Mouse (Mus musculus): Measurements from ENCODE around the gene Dus3l.

Gene Dus3l

GRCm38 (mm10) chr17:56764474-56765354, at the start of gene Dus3l:
Gene Dus3l (plus strand): TSS chr17:56764757.
- peak; percentile 83 for DNase-seq (ENCODE audit: low spot score)

- no peak for DNase-seq (ENCODE audit: low spot score)
These were observed 49.2 kb upstream of the Dus3l start for GRCm38 (mm10) chr17:56715360-56715759.

- DNase-seq (ENCODE audit: low spot score) = no peak
These were observed 48.5 kb upstream of the Dus3l start for GRCm38 (mm10) chr17:56715914-56716654.

- peak; percentile 97 for DNase-seq (ENCODE audit: low spot score)
These were observed 47.7 kb upstream of the Dus3l start for GRCm38 (mm10) chr17:56716655-56717362.

GRCm38 (mm10) chr17:56717363-56718058, 47.0 kb upstream of the Dus3l start, which contains the start of the genes Ndufa11 and Vmac:
Gene Ndufa11 (plus strand): TSS chr17:56717767.
Gene Vmac (minus strand): TSS chr17:56718022.
- DNase-seq (ENCODE audit: low spot score) = peak; percentile 89

GRCm38 (mm10) chr17:56722441-56722840, 42.1 kb upstream of the Dus3l start:
- DNase-seq (ENCODE audit: low spot score) = no peak

GRCm38 (mm10) chr17:56723419-56724161, 41.0 kb upstream of the Dus3l start:
- no peak for DNase-seq (ENCODE audit: low spot score)

GRCm38 (mm10) chr17:56727029-56727649, 37.4 kb upstream of the Dus3l start:
- DNase-seq (ENCODE audit: low spot score) = no peak

GRCm38 (mm10) chr17:56727659-56728058, 36.9 kb upstream of the Dus3l start:
- no peak for DNase-seq (ENCODE audit: low spot score)

- DNase-seq (ENCODE audit: low spot score) = no peak
These were observed 36.4 kb upstream of the Dus3l start for GRCm38 (mm10) chr17:56728117-56728516.

- DNase-seq (ENCODE audit: low spot score) = no peak
These were observed 35.4 kb upstream of the Dus3l start for GRCm38 (mm10) chr17:56729151-56729550.

- DNase-seq (ENCODE audit: low spot score) = no peak
These were observed 34.9 kb upstream of the Dus3l start for GRCm38 (mm10) chr17:56729656-56730055.

GRCm38 (mm10) chr17:56736534-56736933, 28.0 kb upstream of the Dus3l start:
- no peak for DNase-seq (ENCODE audit: low spot score)

GRCm38 (mm10) chr17:56738221-56738620, 26.3 kb upstream of the Dus3l start:
- no peak for DNase-seq (ENCODE audit: low spot score)

GRCm38 (mm10) chr17:56740118-56740787, 24.3 kb upstream of the Dus3l start:
- no peak for DNase-seq (ENCODE audit: low spot score)

GRCm38 (mm10) chr17:56740788-56741160, 23.8 kb upstream of the Dus3l start:
- DNase-seq (ENCODE audit: low spot score) = no peak

- no peak for DNase-seq (ENCODE audit: low spot score)
These were observed 20.4 kb upstream of the Dus3l start for GRCm38 (mm10) chr17:56744173-56744572.

GRCm38 (mm10) chr17:56751404-56752072, 13.0 kb upstream of the Dus3l start:
- no peak for DNase-seq (ENCODE audit: low spot score)

GRCm38 (mm10) chr17:56753452-56753851, 11.1 kb upstream of the Dus3l start:
- no peak for DNase-seq (ENCODE audit: low spot score)

All from layer of hippocampus, adult 9-10 months (tissue).